Mouse (Mus musculus) adrenal gland, adult 8-10 months (tissue): ENCODE results near the gene Sfr1. TPM values are rescaled to one million over a fixed set of nuclear protein-coding genes. Genes with fewer than 3 reads are reported as not detected.

Experiments used
- DNase-seq: peaks from one replicate; pipeline ENCODE4 v3.0.0; 2022
- microRNA-seq, 2 experiments: library from miRNA; unstranded; fragments of <30 nt; microRNA quantifications; one replicate each; pipeline ENCODE4 v1.2.0; 2022
- total RNA-seq, 4 experiments: library from RNA; stranded (reverse); gene quantifications; 2 replicates each; pipeline ENCODE4 v1.2.4; 2022

The Sfr1 gene
- total RNA-seq, 4 experiments from 2014 or later: 73.4 to 86.9 (median 77.6) TPM

DNA sequence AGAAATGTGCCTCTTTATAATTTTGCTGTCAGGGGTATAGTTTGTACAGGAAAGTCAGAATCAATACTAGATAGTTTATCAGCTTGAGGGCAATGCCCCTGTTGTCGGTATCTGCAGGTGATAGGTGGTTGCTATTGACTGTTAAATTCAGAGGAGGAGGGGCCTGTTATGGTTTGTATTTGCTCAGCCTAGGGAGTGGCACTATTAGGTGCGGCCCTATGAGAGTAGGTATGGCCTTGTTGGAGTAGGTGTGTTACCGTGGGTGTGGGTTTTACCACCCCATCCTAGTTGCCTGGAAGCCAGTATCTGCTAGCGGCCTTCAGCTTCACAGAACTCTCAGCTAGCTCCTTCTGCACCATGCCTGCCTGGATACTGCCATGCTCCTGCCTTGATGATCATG is 22.4 kb downstream of the Sfr1 start:
- no peak for DNase-seq

DNA sequence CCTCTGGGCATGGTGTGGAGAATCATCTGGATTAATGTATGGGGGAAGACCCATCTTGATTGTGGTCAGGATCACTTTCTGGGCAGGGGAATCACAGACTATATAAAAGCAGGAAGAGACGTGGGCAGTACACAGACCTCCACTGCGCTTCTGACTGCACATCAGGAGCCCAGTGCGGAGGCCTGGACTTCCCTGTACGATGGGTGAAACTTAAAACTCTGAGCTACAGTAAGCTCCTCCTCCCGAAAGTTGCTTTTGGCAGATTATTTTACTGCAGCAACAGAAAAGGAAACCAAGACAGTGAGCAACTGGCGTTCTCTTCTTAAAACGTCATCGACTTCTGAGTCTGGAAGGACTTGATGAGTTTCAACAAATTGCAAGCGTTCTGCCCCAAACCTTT is 23.4 kb downstream of the Sfr1 start:
- no peak for DNase-seq

DNA sequence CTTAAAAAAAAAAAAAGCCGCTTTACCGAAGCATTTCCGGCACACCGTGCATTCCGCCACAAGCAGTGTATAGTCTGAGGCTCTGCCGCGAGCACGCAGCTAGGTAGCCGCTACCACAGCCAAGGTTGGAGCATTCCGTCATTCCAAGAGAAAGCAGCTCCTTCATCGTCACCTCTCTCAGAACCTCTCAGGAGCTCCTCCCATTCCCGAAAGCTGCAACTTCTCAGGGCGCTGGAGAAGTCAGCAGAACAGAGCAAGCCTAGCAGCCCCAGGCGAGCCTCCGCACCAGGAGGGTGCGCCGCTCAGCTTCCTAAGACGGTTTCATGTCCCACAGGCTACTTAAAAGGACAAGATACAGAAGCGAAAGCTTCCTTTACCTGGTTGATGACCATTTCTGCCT is 24.1 kb downstream of the Sfr1 start:
- no peak for DNase-seq

DNA sequence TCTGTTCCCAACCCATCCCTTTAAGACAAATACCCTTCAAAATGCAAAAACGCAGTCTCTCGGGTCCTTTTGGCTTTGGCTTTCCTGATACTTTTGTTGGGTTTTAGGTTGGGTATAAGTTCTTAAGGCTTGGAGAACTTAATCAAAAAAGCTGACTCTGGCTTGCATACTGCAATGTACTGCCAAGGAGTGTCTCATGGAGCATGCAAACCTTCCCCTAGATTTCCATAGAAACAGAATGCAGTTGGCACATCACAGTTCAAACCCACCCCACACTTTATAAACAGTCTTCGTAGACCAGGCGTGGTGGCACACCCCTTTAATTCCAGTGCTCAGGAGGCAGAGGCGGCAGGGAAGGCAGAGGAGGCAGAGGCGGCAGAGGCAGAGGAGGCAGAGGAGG is 46.4 kb downstream of the Sfr1 start:
- no peak for DNase-seq

DNA sequence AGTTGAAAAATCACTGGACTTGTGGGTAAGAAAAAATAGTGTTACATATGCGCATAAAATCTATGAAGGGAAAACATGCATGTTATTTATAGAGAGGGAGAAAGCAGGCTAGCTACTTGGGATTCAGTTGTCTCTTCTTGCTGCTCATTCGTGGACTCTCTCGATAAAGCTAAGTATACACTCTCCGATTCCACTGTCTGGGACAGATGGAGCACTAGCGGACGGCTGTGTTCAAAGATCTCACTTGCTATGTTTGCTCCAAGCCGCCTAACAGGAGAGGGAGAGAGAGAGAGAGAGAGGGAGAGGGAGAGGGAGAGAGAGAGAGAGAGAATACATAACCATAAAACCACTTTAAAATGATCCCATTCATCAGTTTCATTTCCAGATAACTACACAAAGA is 48.7 kb downstream of the Sfr1 start:
- DNase-seq: no peak

DNA sequence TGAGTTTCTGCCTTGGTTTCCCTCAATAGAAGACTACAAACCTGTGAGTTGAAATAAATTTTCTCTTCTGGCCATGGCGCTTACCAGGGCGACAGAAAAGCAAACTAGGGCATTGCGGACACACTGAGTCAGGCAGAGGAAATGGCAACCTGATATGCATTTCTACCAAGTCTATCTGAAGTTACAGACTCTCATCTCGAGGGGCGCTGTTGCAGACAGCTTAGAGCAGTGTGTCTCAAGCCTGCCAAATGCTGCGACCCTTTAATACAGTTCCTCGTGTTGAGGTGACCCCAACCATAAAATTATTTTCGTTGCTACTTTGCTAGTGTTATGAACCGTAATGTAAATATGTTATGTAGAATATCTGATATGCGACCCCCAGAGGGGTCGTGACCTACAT is 49.5 kb downstream of the Sfr1 start:
- no peak for DNase-seq

DNA sequence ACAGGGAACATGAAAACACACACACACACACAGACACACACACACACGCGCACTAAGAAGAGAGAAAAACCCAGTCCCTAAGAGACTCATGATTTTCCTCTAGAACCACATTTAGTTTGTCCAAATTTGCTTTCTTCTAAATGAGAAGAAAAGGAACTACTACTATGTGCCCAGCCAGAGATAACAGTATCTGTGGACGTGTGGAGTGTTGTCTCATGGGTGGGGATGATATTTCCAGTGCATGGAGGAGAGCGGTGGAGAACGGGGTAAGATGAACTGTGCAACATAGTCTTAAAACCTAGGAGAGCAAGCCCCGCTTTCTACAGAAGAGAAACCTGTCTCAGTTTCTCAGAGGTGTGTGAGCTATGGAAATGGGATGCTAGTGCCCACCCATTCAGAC is 52.4 kb downstream of the Sfr1 start:
- no peak for DNase-seq

Small RNA genes within 50 kb of the gene (microRNA-seq; reads per million reads assigned to microRNA genes)
- gene Mir8090: 0 reads per million in 2 experiments

Other genes starting within 250 kb of the Sfr1 start
- 10 to 100 TPM; 10.3 to 15.5 (median 13.8) TPM for gene Stn1, start 194.2 kb upstream of the Sfr1 start, total RNA-seq
- 10 to 100 TPM; 34.0 to 49.4 (median 39.6) TPM for gene Slk, start 152.0 kb upstream of the Sfr1 start, total RNA-seq
- gene Col17a1, start 39.6 kb upstream of the Sfr1 start, total RNA-seq: not detected
- 10 to 100 TPM; 63.2 to 81.2 (median 73.3) TPM for gene Gsto1, start 123.3 kb downstream of the Sfr1 start, total RNA-seq
- gene Gsto2, start 133.9 kb downstream of the Sfr1 start, total RNA-seq: 1 to 10 TPM; 1.0 to 3.4 (median 1.9) TPM
- not detected for gene Cfap43, start 187.6 kb downstream of the Sfr1 start, total RNA-seq
- 10 to 100 TPM; 12.4 to 23.1 (median 17.1) TPM for gene Itprip, start 187.6 kb downstream of the Sfr1 start, total RNA-seq
- under 1 TPM in 3 of 4 experiments, not detected in 1; 0.07 to 0.12 (median 0.11) TPM for gene Cfap58, start 206.0 kb downstream of the Sfr1 start, total RNA-seq